Mouse (Mus musculus): ENCODE measurements around the gene Fmnl3.

Gene Fmnl3

GRCm38 (mm10) chr15:99370259-99370691 is at the start of gene Fmnl3:
Gene Fmnl3, minus strand, starts transcription at chr15:99370482.
- peak; percentile 97 for DNase-seq (ENCODE audit: low read depth, low spot score)
- Histone ChIP-seq H3K36me3 (ENCODE audit: control insufficient read depth, insufficient read depth, low read length, poor library complexity, severe bottlenecking) (no peaks in the 10 kb centered on the region), H3K27me3 (ENCODE audit: control insufficient read depth, insufficient read depth, low read length, poor library complexity, severe bottlenecking) (no peaks in the 10 kb centered on the region)

DNA sequence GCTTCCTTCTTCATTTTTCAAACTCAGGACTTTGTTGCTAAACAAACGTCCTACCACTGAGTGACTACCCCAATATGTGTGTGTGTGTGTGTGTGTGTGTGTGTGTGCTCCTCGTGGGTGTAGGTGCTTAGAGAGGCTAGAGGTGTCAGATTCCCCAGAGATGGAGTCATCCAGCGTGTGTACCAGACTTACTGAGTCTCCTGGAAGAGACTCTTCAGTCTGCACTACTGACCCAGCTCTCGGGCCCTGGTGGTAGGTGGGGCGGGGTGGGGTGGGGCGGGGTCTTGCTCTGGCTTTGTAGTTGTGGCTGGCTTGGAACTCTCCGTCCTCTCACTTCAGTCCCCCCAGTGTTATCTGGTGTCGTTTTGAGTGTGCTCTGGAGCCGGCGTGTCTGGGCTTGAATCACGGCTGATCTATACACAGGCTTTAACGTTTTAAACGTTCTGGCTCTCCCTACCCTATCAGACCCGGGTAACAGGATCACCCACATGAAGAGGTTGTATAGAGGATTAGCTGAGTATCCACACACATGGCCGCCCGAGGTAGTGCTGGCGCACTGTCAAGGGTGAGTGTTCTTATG is 47.5 kb upstream of the Fmnl3 start:
- no peaks in the 10 kb centered on the region for H3K36me3 ChIP-seq (ENCODE audit: control insufficient read depth, insufficient read depth, low read length, poor library complexity, severe bottlenecking)
- no peak for DNase-seq (ENCODE audit: low read depth, low spot score)
- no peaks in the 10 kb centered on the region for H3K27me3 ChIP-seq (ENCODE audit: control insufficient read depth, insufficient read depth, low read length, poor library complexity, severe bottlenecking)

GRCm38 (mm10) chr15:99416957-99417356 is 46.7 kb upstream of the Fmnl3 start:
- H3K36me3 ChIP-seq (ENCODE audit: control insufficient read depth, insufficient read depth, low read length, poor library complexity, severe bottlenecking) = no peaks in the 10 kb centered on the region
- no peak for DNase-seq (ENCODE audit: low read depth, low spot score)

DNA sequence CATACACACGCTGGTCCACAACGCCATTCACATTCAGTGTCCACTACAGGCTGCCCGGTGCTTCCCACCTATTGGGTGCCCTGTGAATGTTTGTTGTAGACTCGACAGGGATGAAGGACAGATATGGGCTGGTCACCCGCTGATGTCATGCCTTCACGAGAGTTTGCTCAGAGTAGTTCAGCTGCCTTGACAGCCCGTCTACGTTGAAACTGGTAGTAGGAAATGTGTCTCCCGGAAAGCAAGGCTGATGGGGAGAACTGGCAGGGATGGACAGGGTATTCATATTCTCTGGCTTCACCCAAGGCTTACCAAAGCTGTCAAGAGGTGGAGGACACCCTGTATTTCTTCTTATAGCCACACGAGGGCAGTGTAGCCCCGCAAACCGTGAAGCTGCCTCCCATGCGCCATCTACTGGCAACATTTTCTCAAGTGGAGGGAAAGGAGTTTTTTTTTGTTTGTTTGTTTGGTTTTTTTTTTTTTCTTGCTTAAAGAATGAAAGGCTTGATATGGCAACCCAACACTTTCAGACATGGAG is 46.1 kb upstream of the Fmnl3 start:
- DNase-seq (ENCODE audit: low read depth, low spot score) = peak; percentile 95
- Histone ChIP-seq H3K36me3 (ENCODE audit: control insufficient read depth, insufficient read depth, low read length, poor library complexity, severe bottlenecking) (no peaks in the 10 kb centered on the region), H3K27me3 (ENCODE audit: control insufficient read depth, insufficient read depth, low read length, poor library complexity, severe bottlenecking) (no peaks in the 10 kb centered on the region)

More at GRCm38 (mm10) chr15:99416957-99417356, 46.7 kb upstream of the Fmnl3 start:
- H3K27me3 ChIP-seq (ENCODE audit: control insufficient read depth, insufficient read depth, low read length, poor library complexity, severe bottlenecking) = no peaks in the 10 kb centered on the region

DNA sequence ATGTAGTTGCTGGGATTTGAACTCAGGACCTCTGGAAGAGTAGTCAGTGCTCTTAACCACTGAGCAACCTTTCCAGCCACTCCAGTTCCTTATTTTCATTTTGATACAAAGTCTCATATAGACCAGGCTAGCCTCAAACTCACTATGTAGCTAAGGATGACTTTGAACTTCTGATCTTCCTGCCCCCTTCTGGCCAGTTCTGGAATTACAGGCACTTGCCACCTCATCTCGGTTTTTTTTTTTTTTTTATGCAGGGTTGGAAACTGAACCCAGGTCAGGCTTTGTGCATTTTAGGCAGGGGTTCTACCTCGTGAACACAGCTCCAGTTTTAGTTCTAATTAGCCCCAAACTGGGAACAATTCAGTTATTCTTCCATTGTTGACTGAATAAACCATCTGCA is 45.5 kb upstream of the Fmnl3 start:
- DNase-seq (ENCODE audit: low read depth, low spot score) = peak; percentile 84
- H3K36me3 ChIP-seq (ENCODE audit: control insufficient read depth, insufficient read depth, low read length, poor library complexity, severe bottlenecking) = no peaks in the 10 kb centered on the region
- H3K27me3 ChIP-seq (ENCODE audit: control insufficient read depth, insufficient read depth, low read length, poor library complexity, severe bottlenecking) = no peaks in the 10 kb centered on the region

DNA sequence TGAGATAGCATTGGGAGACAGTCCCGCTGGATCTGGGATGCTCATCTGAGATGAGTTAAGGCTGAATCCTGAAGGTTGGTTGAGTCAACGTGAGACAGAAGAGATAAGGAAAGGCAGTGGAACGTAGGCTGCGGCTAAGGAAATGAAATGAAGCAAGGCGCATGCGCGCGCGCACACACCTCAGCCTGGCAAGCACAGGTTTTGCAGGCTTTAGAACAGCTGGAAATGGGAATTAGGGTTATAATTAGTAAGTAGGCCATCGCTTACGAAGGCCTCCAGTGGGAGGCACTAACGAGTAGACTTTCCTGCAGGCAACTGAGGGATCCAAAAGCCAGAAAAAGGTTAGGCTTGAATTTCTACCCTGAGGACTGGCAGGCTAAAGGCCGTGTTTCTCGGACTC is 41.5 kb upstream of the Fmnl3 start:
- DNase-seq (ENCODE audit: low read depth, low spot score) = no peak
- Histone ChIP-seq H3K36me3 (ENCODE audit: control insufficient read depth, insufficient read depth, low read length, poor library complexity, severe bottlenecking) (peaks cover 9% of the 10 kb centered on the region), H3K27me3 (ENCODE audit: control insufficient read depth, insufficient read depth, low read length, poor library complexity, severe bottlenecking) (no peaks in the 10 kb centered on the region)

DNA sequence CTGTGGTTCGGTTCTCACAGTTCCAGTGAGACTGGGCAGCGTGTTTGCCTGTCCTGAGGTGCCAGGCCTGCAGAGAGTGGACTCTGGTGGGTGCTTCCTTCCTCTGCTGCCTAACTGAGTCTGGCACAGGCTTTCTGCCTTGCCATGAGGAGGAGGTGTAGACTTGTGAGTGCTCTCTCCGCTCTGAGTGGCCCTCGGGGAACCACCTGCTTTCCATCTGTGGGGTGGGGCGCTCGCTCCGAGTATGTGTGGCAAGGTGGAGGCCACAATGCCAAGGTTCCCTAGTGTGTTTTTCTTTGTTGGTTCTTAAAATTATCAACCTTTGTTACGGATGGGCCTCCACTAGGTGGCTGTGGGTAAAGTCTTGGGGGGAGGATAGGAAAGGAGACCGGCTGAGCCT is 38.6 kb upstream of the Fmnl3 start:
- DNase-seq (ENCODE audit: low read depth, low spot score) = no peak
- H3K27me3 ChIP-seq (ENCODE audit: control insufficient read depth, insufficient read depth, low read length, poor library complexity, severe bottlenecking) = no peaks in the 10 kb centered on the region
- peaks cover 18% of the 10 kb centered on the region for H3K36me3 ChIP-seq (ENCODE audit: control insufficient read depth, insufficient read depth, low read length, poor library complexity, severe bottlenecking)

- H3K27me3 ChIP-seq (ENCODE audit: control insufficient read depth, insufficient read depth, low read length, poor library complexity, severe bottlenecking) = no peaks in the 10 kb centered on the region
- no peak for DNase-seq (ENCODE audit: low read depth, low spot score)
Measured at GRCm38 (mm10) chr15:99406986-99407570, 36.8 kb upstream of the Fmnl3 start.

GRCm38 (mm10) chr15:99405150-99405549 is 34.9 kb upstream of the Fmnl3 start:
- no peak for DNase-seq (ENCODE audit: low read depth, low spot score)
- H3K27me3 ChIP-seq (ENCODE audit: control insufficient read depth, insufficient read depth, low read length, poor library complexity, severe bottlenecking) = no peaks in the 10 kb centered on the region
- H3K36me3 ChIP-seq (ENCODE audit: control insufficient read depth, insufficient read depth, low read length, poor library complexity, severe bottlenecking) = peaks cover 22% of the 10 kb centered on the region

More at GRCm38 (mm10) chr15:99406986-99407570, 36.8 kb upstream of the Fmnl3 start:
- H3K36me3 ChIP-seq (ENCODE audit: control insufficient read depth, insufficient read depth, low read length, poor library complexity, severe bottlenecking) = peaks cover 19% of the 10 kb centered on the region

- H3K36me3 ChIP-seq (ENCODE audit: control insufficient read depth, insufficient read depth, low read length, poor library complexity, severe bottlenecking) = peaks cover 18% of the 10 kb centered on the region
- H3K27me3 ChIP-seq (ENCODE audit: control insufficient read depth, insufficient read depth, low read length, poor library complexity, severe bottlenecking) = no peaks in the 10 kb centered on the region
- DNase-seq (ENCODE audit: low read depth, low spot score) = no peak
Measured at GRCm38 (mm10) chr15:99403159-99403889, 33.0 kb upstream of the Fmnl3 start.

DNA sequence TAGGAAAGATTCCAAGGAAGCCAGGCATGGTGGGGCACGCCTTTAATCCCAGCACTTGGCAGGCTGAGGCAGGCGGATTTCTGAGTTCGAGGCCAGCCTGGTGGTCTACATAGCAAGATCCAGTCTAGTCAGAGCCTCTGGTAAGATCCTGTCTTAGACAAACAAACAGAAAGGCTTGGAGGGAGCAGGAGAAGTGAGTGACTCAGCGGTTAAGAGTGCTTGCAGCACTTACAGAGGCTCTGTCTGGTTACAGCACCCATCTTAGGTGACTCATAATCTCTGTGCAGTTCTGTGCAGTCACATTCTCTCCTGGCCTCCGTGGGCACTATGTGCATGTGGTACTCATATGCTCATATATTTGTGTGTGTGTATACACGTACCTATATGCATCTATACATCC is 30.3 kb upstream of the Fmnl3 start:
- Histone ChIP-seq H3K36me3 (ENCODE audit: control insufficient read depth, insufficient read depth, low read length, poor library complexity, severe bottlenecking) (peaks cover 12% of the 10 kb centered on the region), H3K27me3 (ENCODE audit: control insufficient read depth, insufficient read depth, low read length, poor library complexity, severe bottlenecking) (no peaks in the 10 kb centered on the region)
- no peak for DNase-seq (ENCODE audit: low read depth, low spot score)

DNA sequence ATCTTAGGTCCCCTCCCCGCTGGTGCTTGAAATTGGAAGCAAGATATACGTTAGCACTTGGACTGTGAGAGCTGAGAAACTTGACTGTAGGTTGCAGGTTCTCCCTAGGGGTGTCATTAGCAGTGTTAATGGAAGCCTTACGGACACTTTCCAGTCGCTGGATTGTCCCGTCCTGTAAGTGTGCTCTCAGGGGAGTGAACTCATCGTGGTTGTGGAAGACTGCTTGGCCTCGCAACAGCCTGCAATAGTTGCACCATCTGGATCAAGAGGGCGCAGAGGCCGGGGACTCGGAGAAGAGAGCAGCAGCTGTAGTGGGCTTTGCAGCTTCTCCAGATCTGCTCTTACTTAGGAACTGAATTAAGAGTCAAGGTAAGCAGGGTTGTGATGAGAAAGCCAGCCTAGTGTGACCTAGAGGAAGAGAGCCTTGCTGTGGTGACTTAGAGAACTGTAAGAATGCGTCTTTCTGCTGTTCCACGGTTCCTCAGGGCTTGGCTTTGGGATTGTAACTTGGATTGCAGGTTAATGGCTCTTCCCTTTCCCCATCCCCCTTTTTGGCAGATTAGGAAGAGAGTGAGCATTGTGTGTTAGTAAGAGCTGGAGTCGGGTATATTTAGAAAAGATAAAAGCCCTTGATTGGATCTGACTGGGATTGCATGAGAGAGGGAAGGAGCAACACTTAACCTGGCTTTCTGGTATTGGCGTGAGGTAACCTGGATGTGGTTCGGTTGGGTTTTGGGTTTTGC is 29.4 kb upstream of the Fmnl3 start:
- no peaks in the 10 kb centered on the region for H3K27me3 ChIP-seq (ENCODE audit: control insufficient read depth, insufficient read depth, low read length, poor library complexity, severe bottlenecking)
- peaks cover 12% of the 10 kb centered on the region for H3K36me3 ChIP-seq (ENCODE audit: control insufficient read depth, insufficient read depth, low read length, poor library complexity, severe bottlenecking)
- no peak for DNase-seq (ENCODE audit: low read depth, low spot score)

- DNase-seq (ENCODE audit: low read depth, low spot score) = no peak
- no peaks in the 10 kb centered on the region for H3K27me3 ChIP-seq (ENCODE audit: control insufficient read depth, insufficient read depth, low read length, poor library complexity, severe bottlenecking)
- H3K36me3 ChIP-seq (ENCODE audit: control insufficient read depth, insufficient read depth, low read length, poor library complexity, severe bottlenecking) = peaks cover 8% of the 10 kb centered on the region
Measured at GRCm38 (mm10) chr15:99397622-99398021, 27.3 kb upstream of the Fmnl3 start.

GRCm38 (mm10) chr15:99396875-99397274 is 26.6 kb upstream of the Fmnl3 start:
- Histone ChIP-seq H3K27me3 (ENCODE audit: control insufficient read depth, insufficient read depth, low read length, poor library complexity, severe bottlenecking) (no peaks in the 10 kb centered on the region), H3K36me3 (ENCODE audit: control insufficient read depth, insufficient read depth, low read length, poor library complexity, severe bottlenecking) (peaks cover 7% of the 10 kb centered on the region; the same call in 1 of the 2 replicates)
- no peak for DNase-seq (ENCODE audit: low read depth, low spot score)

Measured in splenic B cell, adult 2 months (primary cell).